Mouse (Mus musculus): ENCODE measurements at regions not wholly inside any gene's neighbourhood (a gene's known extent, or its start where the extent isn't known, plus 50 kb on each side); places are given as distances from the start of the nearest gene placed in this dataset.

GRCm38 (mm10) chr16:65458234-65458633, 62.1 kb upstream of the Pou1f1 start:
- no peak overlapping the region for H3K27ac ChIP-seq (ENCODE audit: insufficient read depth, low read length)
- H3K4me1 ChIP-seq (ENCODE audit: control insufficient read depth, insufficient read depth, low read length), result no peaks in the 10 kb centered on the region
- TF ChIP-seq POLR2A (IDR thresholded peaks at IDR 0.05; ENCODE audit: extremely low read depth, insufficient read depth, low read length), result no peak
- TF ChIP-seq CTCF (IDR thresholded peaks at IDR 0.05; ENCODE audit: extremely low read depth, insufficient read depth, low read length), result no peak
- no peak overlapping the region for H3K4me3 ChIP-seq (ENCODE audit: insufficient read depth, low read length)

GRCm38 (mm10) chr16:65469681-65470080, 50.6 kb upstream of the Pou1f1 start:
- TF ChIP-seq CTCF (IDR thresholded peaks at IDR 0.05; ENCODE audit: extremely low read depth, insufficient read depth, low read length) (no peak), POLR2A (IDR thresholded peaks at IDR 0.05; ENCODE audit: extremely low read depth, insufficient read depth, low read length) (no peak)
- no peak overlapping the region for H3K27ac ChIP-seq (ENCODE audit: insufficient read depth, low read length)
- no peak overlapping the region for H3K4me3 ChIP-seq (ENCODE audit: insufficient read depth, low read length)
- no peaks in the 10 kb centered on the region for H3K4me1 ChIP-seq (ENCODE audit: control insufficient read depth, insufficient read depth, low read length)
